Mouse (Mus musculus): ENCODE results near the gene Sh3glb2.

DNA sequence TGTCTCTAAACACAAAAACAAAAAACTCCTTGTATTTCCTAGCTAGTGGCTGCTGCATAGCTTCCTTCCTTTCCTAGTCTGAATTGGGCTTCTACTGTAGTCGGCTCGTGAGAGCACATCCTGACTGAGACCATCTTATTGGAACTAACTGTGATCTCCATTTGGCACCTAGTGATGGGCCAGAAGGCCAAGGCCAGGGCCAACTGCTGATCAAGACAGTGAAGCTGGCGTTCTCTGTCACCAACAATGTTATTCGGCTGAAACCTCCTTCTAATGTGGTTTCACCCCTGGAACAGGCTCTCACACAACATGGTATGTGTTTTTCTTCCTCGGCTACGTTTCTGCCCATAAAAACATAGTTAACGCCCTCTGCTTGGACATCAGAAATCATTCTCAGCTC lies 31.9 kb downstream of the Sh3glb2 start:
- TF ChIP-seq CTCF (IDR thresholded peaks at IDR 0.05; ENCODE audit: insufficient read depth, low read depth, low read length) (no peak), POLR2A (IDR thresholded peaks at IDR 0.05; ENCODE audit: insufficient read depth, low read depth, low read length) (no peak)

Measured in olfactory bulb, adult 2 months (tissue).